Mouse (Mus musculus) layer of hippocampus, adult 8-10 months (tissue): ENCODE measurements around the gene Atat1. TPM values are rescaled to one million over a fixed set of nuclear protein-coding genes. Genes with fewer than 3 reads are reported as not detected.

Experiments used
- microRNA-seq, 2 experiments: library from miRNA; unstranded; fragments of <30 nt; microRNA quantifications; one replicate each; pipeline ENCODE4 v1.2.0; 2022
- total RNA-seq, 4 experiments: library from RNA; stranded (reverse); gene quantifications; 2 replicates each; pipeline ENCODE4 v1.2.4; 2022

Atat1 gene
- total RNA-seq, 4 experiments from 2014 or later, result 53.2 to 64.1 (median 60.0) TPM

Small RNA genes lying within 50 kb of the gene (microRNA-seq; reads per million reads assigned to microRNA genes)
- gene Gm28033 (0 to 1.3 reads per million in 2 experiments), gene Mir1894 (0.64 to 0.76 reads per million in 2 experiments)

Other genes starting within 250 kb of the Atat1 start
- gene Vars2, start 242.5 kb downstream of the Atat1 start, total RNA-seq, result 10 to 100 TPM; 28.0 to 44.7 (median 35.4) TPM
- gene Gtf2h4, start 236.3 kb downstream of the Atat1 start, total RNA-seq, result 10 to 100 TPM; 28.3 to 35.3 (median 33.2) TPM
- gene Ddr1, start 205.5 kb downstream of the Atat1 start, total RNA-seq, result 10 to 100 TPM; 58.3 to 84.6 (median 74.1) TPM
- 10 to 100 TPM in 1 of 4 experiments, 1 to 10 TPM in 3; 4.9 to 11.0 (median 7.3) TPM for gene Ier3, start 88.4 kb downstream of the Atat1 start, total RNA-seq
- gene Flot1, start 86.8 kb downstream of the Atat1 start, total RNA-seq, result 100 to 1,000 TPM; 124 to 142 (median 137) TPM
- gene Tubb5, start 71.8 kb downstream of the Atat1 start, total RNA-seq, result 100 to 1,000 TPM; 339 to 357 (median 343) TPM
- gene Mdc1, start 68.6 kb downstream of the Atat1 start, total RNA-seq, result 10 to 100 TPM; 16.9 to 20.1 (median 18.3) TPM
- 1 to 10 TPM; 1.8 to 3.7 (median 1.9) TPM for gene Nrm, start 48.8 kb downstream of the Atat1 start, total RNA-seq
- gene Ppp1r18, start 44.5 kb downstream of the Atat1 start, total RNA-seq, result 10 to 100 TPM in 2 of 4 experiments, 1 to 10 TPM in 2; 6.5 to 19.5 (median 12.8) TPM
- 10 to 100 TPM; 28.3 to 35.3 (median 31.4) TPM for gene Dhx16, start 30.3 kb downstream of the Atat1 start, total RNA-seq
- 10 to 100 TPM; 45.9 to 61.4 (median 50.0) TPM for gene 2310061I04Rik, start 12.6 kb downstream of the Atat1 start, total RNA-seq
- 10 to 100 TPM; 39.0 to 57.9 (median 42.8) TPM for gene Mrps18b, start 6.3 kb upstream of the Atat1 start, total RNA-seq
- gene Ppp1r10, start 6.4 kb upstream of the Atat1 start, total RNA-seq, result 10 to 100 TPM; 71.6 to 79.8 (median 74.6) TPM
- 10 to 100 TPM; 68.3 to 76.5 (median 72.7) TPM for gene Abcf1, start 59.7 kb upstream of the Atat1 start, total RNA-seq
- 100 to 1,000 TPM; 135 to 141 (median 138) TPM for gene Gnl1, start 69.8 kb upstream of the Atat1 start, total RNA-seq
- gene Prr3, start 70.2 kb upstream of the Atat1 start, total RNA-seq, result 10 to 100 TPM; 40.5 to 52.4 (median 45.4) TPM
- 1 to 10 TPM in 3 of 4 experiments, under 1 TPM in 1; 0.80 to 4.4 (median 2.6) TPM for gene H2-T24, start 110.5 kb upstream of the Atat1 start, total RNA-seq
- 10 to 100 TPM in 2 of 4 experiments, 1 to 10 TPM in 2; 6.6 to 30.9 (median 14.2) TPM for gene H2-T23, start 122.8 kb upstream of the Atat1 start, total RNA-seq
- 10 to 100 TPM; 15.7 to 18.4 (median 16.5) TPM for gene H2-T22, start 132.7 kb upstream of the Atat1 start, total RNA-seq
- not detected for gene Gm6034, start 132.9 kb upstream of the Atat1 start, total RNA-seq
- gene Gm11127, start 148.3 kb upstream of the Atat1 start, total RNA-seq, result 1 to 10 TPM in 3 of 4 experiments, under 1 TPM in 1; 1.00 to 5.0 (median 2.2) TPM
- under 1 TPM in 3 of 4 experiments, not detected in 1; 0.22 to 0.61 (median 0.28) TPM for gene Gm19684, start 211.6 kb upstream of the Atat1 start, total RNA-seq
- gene Gm7030, start 219.3 kb upstream of the Atat1 start, total RNA-seq, result under 1 TPM in 1 of 4 experiments, not detected in 3; 0.57 TPM